Mouse (Mus musculus): ENCODE measurements around the gene Prr15l. TPM values are rescaled to one million over a fixed set of nuclear protein-coding genes. Genes with fewer than 3 reads are reported as not detected.

The Prr15l gene
- total RNA-seq, 1 experiment from 2014 or later, result not detected

DNA sequence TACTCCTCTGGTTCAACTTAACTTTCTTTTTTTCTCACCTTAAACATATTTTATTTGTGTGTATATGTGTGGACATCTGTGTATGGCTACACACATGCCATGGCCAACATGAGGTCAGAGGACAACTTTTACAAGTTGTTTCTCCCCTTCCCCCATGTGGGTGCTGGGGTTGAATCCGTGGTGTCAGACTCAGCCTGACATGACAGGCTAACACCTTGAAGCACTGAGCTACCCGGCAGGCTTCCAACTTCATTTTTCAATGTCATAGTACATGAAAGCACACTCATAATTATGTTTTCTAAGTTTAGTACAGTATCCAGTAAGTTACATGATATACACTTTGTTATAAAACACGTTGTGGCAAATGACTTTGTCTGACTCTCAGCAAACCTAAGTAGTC is 42.4 kb downstream of the Prr15l start:
- ATAC-seq (replicated peaks; ENCODE audit: insufficient number of reproducible peaks, low FRiP score, low TSS enrichment, poor library complexity, severe bottlenecking), result no peak

DNA sequence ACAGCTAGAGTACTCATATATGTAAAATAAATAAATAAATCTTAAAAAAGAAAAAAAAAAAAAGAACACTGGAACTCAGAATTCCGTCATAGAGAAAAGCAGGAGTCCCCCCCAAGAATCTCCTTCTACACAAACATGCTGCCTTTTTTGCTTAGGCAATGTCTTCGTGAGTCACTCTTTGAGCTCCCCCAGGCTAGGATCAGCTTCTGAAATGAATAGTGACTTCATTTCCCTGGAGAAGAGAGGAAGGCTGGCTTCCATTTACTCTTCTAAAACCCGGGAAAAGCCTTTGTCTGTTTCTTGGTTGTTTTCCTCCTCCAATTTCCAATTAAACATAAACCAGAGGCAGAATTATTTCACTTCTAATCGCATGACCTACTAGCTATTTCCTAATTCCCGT is 45.0 kb downstream of the Prr15l start:
- no peak for ATAC-seq (replicated peaks; ENCODE audit: insufficient number of reproducible peaks, low FRiP score, low TSS enrichment, poor library complexity, severe bottlenecking)

DNA sequence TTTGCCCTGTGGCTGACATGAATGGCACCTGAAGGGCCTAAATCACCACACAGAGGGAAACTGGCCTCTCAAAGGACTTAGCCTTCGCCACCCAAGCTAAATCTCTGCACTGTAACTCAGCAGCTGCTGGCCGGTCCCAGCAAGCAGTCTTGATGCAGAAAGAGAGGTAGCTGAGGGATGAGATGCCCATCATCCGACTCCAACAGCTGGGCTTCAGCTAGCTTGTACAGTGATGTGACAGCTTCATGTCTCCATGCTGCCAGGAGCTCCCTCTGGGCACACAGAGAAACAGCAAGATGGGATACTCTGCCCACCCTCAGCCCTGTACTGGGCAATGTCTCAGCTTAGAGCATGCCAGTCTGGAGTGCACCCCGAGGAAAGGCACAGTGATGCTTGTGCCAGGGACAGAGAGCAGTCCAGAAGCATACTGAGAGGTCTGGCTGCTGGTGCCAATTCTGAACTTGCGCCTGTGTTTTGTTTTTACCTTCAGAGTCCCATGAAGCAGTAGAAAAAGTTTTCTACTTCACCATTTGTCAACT is 45.6 kb downstream of the Prr15l start:
- ATAC-seq (replicated peaks; ENCODE audit: insufficient number of reproducible peaks, low FRiP score, low TSS enrichment, poor library complexity, severe bottlenecking), result no peak

DNA sequence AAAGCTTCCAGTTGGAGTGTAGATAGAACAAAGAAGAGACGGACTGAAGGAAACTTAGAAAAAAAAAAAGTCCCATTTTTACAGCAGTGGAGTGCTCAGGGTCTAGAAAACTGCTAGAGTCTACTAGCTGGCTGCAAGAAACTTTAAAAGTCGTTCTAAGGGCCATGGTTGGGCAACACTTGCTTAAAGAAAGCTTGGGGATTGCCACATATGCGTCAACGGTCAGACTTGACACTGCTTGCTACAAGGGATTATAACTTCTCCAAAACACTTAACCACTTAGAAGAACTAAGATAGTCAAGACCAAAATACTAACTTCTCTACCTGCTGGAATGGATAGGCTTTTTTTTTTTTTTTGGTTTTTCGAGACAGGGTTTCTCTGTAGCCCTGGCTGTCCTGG is 46.9 kb downstream of the Prr15l start:
- ATAC-seq (replicated peaks; ENCODE audit: insufficient number of reproducible peaks, low FRiP score, low TSS enrichment, poor library complexity, severe bottlenecking), result peak; percentile 42

DNA sequence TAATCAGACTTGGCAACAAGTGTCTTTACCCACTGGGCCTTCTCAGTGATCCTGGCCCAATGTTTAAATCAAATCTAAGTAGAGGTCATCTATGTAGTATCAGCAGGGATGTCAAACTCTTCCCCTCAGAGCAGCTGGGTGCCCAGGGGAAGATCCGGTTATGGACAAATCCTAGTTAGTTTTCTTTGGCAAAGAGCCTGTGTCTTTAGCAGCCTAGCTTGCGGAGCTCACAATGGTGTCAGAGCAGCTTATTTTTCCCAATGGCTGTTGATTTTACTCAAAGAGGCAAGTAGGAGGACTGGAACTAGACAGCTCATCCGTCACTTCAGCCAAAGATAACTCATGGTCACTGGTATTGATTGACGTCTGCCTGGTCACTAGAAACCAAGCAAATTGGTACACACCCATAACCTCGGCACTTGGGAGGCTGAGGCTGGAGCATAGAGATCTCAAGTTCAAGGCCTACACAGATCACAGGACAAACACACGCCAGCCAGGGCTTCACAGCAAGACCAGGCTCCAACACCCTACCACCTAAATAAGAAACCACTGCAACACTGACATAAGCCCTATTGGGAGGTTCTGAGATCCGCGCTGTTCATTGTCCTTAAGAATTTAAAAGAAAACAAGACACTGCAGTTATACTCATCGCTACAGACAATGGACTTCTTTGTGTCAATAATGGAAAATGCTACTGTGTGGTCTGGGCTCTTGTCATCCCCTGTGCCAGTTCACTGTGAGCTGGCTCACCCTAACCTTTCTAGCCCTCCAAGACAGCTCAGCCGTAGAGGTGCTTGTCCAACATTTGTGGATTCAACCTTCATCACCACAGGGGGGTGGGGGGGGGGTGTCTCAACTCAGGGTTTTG is 47.8 kb downstream of the Prr15l start:
- ATAC-seq (replicated peaks; ENCODE audit: insufficient number of reproducible peaks, low FRiP score, low TSS enrichment, poor library complexity, severe bottlenecking), result no peak

DNA sequence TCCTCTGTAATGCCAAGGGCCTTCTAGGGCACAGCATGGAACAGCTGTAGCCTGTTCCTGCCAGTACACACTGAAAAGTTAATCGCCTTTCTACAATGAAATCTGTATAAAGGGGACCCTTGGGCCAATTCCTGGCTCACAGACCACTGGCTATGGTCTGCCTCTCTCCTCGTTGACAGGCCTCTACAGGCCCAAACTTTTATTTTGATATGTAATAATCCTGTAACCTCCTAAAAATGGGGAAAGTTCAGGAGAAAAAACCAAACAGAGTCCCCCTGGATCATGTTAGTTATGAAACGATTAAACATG is 48.4 kb downstream of the Prr15l start:
- ATAC-seq (replicated peaks; ENCODE audit: insufficient number of reproducible peaks, low FRiP score, low TSS enrichment, poor library complexity, severe bottlenecking), result no peak

DNA sequence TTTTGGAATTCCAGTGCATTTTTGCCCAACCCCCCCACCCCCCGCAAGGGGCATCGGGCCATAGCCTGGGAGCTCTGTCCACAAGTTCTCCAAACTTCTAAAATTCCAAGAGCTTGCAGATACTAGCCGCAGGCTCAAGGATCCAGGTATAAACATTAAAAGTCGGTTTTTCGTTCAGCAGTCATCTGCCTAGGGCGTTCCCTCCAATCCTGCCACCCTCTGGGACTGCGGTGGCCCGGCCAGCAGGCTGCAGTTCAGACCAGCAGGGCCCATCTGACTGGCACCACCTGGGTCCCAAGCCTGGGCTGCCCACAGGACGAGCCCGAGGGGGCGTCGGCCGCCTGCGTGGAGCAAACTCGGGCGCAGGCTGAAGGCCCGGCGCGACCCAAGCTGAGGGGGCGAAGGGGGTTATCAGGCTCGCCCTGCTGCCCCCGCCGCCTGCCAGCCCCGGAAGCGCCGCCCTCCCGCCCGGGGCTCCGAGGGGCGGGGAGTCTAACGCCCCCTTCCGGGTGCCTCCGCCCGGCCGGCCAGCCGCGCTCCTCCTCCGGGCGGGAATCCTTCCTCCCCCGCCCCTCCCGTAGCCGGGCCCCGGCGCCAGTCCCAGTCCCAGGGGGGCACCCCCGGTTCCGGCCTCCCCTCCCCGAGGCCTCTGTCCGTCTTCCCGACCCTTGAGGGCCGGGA is 49.1 kb downstream of the Prr15l start:
- ATAC-seq (replicated peaks; ENCODE audit: insufficient number of reproducible peaks, low FRiP score, low TSS enrichment, poor library complexity, severe bottlenecking), result peak; percentile 1; the same call in 1 of the 2 replicates

DNA sequence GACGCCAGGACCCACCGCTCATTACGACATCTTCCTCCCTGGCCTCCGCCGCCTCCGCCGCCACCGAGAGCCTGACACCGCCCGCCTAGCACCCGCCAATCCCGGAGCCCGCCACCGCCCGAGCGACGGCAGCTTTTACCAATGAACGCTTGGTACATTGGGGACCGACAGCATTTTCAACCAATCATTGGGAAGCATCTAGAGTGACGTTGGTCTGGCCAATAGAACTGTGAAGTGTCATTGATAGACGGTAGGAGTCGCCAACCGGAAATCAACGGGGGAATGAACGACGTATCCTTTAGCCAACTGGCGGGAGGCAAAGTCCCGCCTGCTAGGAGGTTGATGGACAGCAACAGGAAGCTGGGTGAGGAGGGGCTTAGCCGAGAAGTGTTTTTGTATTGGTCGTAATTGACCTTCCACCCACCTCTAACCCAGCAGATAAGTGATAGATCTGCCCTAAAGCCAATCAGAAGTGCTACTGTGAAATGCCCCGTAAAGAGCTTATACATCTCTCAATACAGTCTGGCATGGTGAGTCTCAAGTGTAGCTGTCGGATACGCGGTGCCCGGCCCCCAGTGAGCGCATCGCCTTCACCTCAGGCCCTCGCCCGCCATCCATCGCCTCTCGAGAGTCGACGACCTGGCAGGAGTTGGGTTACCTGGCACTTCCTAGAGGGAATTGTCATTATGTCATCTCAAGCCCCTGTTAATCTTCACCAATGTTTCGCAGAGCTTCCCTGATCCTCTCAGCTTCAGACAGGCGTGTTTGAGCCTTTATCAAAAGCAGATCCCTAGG is 49.9 kb downstream of the Prr15l start:
- peak; percentile 90 for ATAC-seq (replicated peaks; ENCODE audit: insufficient number of reproducible peaks, low FRiP score, low TSS enrichment, poor library complexity, severe bottlenecking)

DNA sequence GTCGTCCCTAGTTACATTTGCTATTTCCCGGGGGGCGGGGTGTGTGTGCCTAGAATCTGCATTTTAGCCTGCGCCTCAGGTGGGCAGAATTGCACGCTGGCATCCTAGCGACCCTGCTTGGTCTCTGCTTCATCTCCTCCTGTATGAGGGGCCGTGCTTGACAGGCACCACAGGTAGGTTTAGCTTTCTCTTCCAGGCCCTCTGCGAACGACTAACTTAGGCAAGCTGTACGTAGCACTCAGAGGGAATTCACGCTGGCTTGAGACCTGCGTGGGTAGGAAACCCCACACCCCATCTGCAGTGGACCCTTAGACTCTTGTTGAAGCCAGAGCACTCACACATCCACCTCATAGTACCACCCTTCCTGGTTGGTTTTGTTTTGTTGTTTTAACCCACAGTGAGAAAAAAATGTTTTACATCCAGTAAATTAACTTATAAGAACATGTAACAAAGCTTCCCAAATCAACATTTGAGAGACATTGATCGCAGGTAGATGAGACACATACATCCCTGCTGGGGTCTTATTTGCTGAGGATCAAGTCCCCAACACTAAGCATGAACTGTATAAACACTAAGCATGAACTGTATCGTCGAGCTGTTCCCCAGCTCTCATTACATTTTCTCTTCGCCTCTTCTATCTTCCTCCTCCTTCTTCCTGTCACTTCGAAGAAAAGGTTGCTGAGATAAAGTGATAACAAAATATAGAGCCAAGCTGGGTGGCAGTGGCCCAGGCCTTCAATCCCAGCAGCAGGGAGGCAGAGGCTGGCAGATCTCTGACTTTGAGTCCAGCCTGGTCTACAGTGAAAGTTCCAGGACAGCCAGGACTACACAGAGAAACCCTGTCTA is 50.7 kb downstream of the Prr15l start:
- no peak for ATAC-seq (replicated peaks; ENCODE audit: insufficient number of reproducible peaks, low FRiP score, low TSS enrichment, poor library complexity, severe bottlenecking)

DNA sequence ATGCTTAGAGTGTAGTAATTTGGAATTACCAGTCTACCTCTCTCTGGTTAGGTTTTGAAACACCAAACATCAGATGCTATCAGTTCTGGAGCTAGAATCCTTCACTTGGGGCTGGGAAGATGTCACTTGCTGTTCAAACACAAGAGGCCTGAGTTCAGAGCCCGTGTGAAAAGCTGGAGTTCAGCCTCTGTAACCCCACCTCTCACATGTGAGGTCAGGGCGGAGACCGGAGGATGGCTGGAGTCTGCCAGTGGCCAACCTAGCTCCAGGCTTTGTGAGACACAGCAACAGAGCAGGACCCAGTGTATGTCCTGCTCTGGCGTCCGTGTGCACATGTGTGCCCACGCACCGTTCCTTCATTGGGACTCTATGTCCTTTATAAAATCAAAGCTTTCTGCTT is 51.4 kb downstream of the Prr15l start:
- ATAC-seq (replicated peaks; ENCODE audit: insufficient number of reproducible peaks, low FRiP score, low TSS enrichment, poor library complexity, severe bottlenecking), result no peak

DNA sequence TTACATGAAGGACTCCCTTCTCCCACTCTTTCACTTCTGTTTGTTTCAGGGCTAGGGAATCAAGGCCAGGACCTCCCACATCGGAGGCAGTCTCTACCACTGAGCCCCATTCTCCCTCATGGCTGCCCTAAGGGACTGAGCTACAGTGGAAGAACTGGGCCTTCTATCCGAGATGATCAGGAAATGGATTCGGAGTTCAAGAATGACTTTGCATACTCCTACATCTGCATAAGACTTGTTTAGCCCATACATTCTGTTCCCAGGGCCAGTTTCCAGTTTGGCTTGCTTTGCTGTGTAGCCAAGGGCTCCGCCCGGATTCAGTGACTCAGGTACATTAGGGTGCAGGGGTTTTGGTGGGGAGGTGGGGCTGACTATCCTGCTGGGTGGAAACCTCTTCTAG is 52.1 kb downstream of the Prr15l start:
- ATAC-seq (replicated peaks; ENCODE audit: insufficient number of reproducible peaks, low FRiP score, low TSS enrichment, poor library complexity, severe bottlenecking), result no peak

DNA sequence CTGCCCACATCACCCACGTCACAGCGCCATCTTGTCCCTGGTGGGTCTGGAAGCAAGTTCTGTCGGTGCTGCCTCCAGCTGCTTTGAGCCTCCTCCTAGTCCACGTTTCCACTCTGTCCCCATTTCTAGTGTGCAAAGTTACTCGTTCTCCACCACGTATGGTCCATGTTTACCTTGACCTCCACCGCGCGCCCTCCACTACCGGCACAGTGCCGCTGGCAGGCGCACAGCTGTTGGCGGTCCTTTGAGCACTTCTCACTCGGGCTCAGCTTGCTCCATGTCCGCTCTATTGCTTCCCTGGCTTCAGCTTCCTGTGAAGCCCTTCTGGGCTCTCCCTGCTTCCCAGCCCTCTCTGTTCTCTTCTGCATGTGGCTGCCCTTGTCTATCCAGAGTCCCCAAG is 53.6 kb downstream of the Prr15l start:
- no peak for ATAC-seq (replicated peaks; ENCODE audit: insufficient number of reproducible peaks, low FRiP score, low TSS enrichment, poor library complexity, severe bottlenecking)

DNA sequence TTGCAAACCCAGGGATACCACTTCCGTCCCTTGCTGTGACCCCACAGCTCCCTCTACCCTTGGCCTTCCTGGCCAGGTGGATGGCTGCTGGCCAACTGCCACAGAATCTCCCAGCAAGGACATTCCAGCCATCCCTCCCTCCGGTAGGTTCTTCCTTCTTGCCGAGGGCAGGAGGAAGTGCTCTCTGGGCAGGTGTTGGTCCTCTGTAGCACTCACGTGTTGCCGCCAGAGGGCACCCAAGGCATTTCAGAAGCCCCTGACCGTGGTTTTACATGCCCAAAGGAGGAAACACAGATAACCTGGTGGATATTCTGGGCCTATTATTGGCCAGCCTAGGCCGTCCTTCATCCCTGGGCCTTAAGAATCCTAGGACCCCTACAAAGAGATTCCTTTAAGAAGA is 54.5 kb downstream of the Prr15l start:
- 0 out of 2 replicates have a peak, but pooled peaks have one; percentile 36 for ATAC-seq (replicated peaks; ENCODE audit: insufficient number of reproducible peaks, low FRiP score, low TSS enrichment, poor library complexity, severe bottlenecking)

DNA sequence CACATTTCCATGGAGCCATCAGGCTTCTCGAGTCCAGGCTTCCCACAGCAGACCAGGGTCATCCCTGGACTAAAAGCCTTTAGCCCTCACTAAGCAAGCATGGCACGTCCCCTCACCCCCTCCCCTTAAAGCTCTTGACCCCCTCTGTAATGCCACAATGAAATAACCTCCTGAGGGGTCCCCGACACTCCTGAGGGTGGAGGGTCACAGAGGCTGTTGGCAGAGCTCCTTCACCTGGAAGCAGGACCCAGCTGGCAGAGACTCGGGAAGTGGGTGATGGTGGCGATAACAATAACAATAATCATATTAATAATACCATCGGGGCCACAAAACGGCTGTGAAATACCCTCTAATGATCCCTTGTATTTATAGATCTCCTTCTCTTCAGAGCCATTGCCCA is 55.0 kb downstream of the Prr15l start, which contains the start of gene Sp2:
TSS of gene Sp2 (minus strand) at position 101 of the 400 bp plus-strand sequence.
- no peak for ATAC-seq (replicated peaks; ENCODE audit: insufficient number of reproducible peaks, low FRiP score, low TSS enrichment, poor library complexity, severe bottlenecking)

DNA sequence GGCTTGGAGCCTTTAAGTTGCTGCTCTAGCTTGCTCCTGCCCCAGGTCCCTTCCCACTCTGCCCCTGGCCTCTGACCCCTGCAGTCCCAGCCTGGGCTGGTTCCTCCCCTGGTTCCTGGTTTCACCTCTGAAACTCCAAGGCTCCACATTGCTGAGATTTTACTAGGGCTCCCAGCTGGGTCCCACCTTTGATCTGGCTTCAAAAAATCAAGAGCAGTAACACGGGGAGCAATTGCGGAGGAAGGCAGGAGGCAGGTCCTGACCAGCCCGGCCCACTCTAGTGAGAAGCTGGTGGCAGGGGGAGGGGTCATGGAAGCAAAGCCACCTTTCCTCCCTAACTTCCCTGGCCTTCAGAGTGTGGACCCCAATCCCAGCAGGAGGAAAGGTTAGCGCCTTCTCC is 57.0 kb downstream of the Prr15l start:
- ATAC-seq (replicated peaks; ENCODE audit: insufficient number of reproducible peaks, low FRiP score, low TSS enrichment, poor library complexity, severe bottlenecking), result no peak

DNA sequence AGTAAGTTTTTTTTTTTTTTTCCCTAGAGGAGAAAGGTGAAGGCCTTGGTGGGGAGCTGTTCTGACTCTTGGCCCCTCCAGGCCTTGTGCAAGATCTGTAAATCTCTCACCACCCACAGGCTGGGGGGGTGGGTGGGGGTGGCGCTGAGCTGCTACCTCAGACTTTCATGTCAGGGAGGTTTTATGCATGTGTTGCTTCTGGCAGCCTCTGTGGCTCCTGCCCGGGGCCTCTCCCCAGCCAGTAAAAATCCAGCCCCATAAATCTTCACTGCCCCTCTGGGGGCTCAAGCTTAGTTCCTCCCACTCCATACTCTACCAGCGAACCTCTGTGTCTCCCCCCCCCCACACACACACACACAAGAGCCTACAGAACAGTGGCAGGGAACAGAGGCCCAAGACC is 58.6 kb downstream of the Prr15l start:
- no peak for ATAC-seq (replicated peaks; ENCODE audit: insufficient number of reproducible peaks, low FRiP score, low TSS enrichment, poor library complexity, severe bottlenecking)

Measured in monocyte, adult 5-6 weeks (primary cell).